Mouse (Mus musculus): ENCODE measurements at regions not wholly inside any gene's neighbourhood (a gene's known extent, or its start where the extent isn't known, plus 50 kb on each side); places are given as distances from the start of the nearest gene placed in this dataset.

GRCm38 (mm10) chr6:59556668-59557310 lies 130.7 kb upstream of the Gprin3 start:
- no peak for DNase-seq (ENCODE audit: low spot score in 2 of 2)

GRCm38 (mm10) chr6:59537025-59537424 lies 110.9 kb upstream of the Gprin3 start:
- DNase-seq (ENCODE audit: low spot score in 2 of 2), result no peak

- no peak for DNase-seq (ENCODE audit: low spot score in 2 of 2)
Measured at GRCm38 (mm10) chr6:59524940-59525265, 98.8 kb upstream of the Gprin3 start.

GRCm38 (mm10) chr6:59524095-59524939 lies 98.2 kb upstream of the Gprin3 start:
- DNase-seq (ENCODE audit: low spot score in 2 of 2), result no peak

GRCm38 (mm10) chr6:59522960-59523359 lies 96.9 kb upstream of the Gprin3 start:
- no peak for DNase-seq (ENCODE audit: low spot score in 2 of 2)

GRCm38 (mm10) chr6:59500818-59501217 lies 74.7 kb upstream of the Gprin3 start:
- DNase-seq (ENCODE audit: low spot score in 2 of 2), result no peak

- DNase-seq (ENCODE audit: low spot score in 2 of 2), result no peak
Measured at GRCm38 (mm10) chr6:59498800-59499199, 72.7 kb upstream of the Gprin3 start.

GRCm38 (mm10) chr6:59498079-59498478 lies 72.0 kb upstream of the Gprin3 start:
- DNase-seq (ENCODE audit: low spot score in 2 of 2), result peak; percentile 8 to 56

- DNase-seq (ENCODE audit: low spot score in 2 of 2), result no peak
Measured at GRCm38 (mm10) chr6:59489001-59489575, 63.0 kb upstream of the Gprin3 start.

GRCm38 (mm10) chr6:59488386-59488785 lies 62.3 kb upstream of the Gprin3 start:
- no peak for DNase-seq (ENCODE audit: low spot score in 2 of 2)

GRCm38 (mm10) chr6:59484004-59484403 lies 57.9 kb upstream of the Gprin3 start:
- no peak for DNase-seq (ENCODE audit: low spot score in 2 of 2)

- DNase-seq (ENCODE audit: low spot score in 2 of 2), result peak; percentile 5 to 55
Measured at GRCm38 (mm10) chr6:59483587-59483986, 57.5 kb upstream of the Gprin3 start.
